Mouse (Mus musculus) MEL (cell line): Measurements from ENCODE around the gene Sppl3.

ENCODE experiments used
- MEF2A ChIP-seq: IDR thresholded peaks from 2 replicates; pipeline ENCODE4 v1.6.1; 2014; ENCODE audit warnings: low read depth, mild to moderate bottlenecking, inconsistent platforms, low read length, improper control_type of control experiment; ENCODE audit not compliant: poor library complexity, insufficient replicate concordance, severe bottlenecking; ENCODE audit errors: extremely low read depth
- MYB ChIP-seq: IDR thresholded peaks from 2 replicates; pipeline ENCODE4 v1.6.1; 2011; ENCODE audit warnings: mild to moderate bottlenecking, low read depth, low read length, improper control_type of control experiment

DNA sequence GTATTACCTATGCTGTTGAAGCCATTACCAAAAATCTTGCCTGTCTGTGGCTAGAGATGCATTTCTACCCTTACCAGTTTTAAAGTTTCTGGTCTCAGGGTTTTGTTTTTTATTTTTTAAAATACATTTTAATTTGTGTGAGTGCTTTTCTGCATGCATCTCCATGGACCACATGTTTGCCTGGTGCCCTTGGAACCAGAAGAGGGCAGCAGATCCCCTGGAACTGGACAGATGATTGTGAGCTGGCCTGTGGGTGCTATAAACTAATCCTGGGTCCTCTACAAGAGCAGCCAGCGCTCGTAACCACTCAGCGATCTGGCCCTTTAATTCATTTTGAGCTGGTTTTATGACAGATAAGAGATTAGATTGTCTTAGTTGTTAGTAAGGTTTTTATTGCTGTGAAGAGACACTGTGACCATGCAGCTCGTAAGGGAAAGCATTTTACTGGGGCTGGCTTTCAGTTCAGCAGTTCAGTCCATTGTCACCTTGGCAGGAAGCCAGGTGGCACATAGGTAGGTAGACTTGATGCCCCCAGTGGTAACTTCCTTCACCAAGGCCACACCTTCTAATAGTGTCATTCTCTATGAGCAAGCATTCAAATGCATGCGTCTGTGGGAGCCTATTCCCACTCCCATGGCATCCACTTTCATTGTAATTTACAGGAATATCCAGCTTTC lies 78.8 kb downstream of the Sppl3 start:
- TF ChIP-seq MYB (no peak), MEF2A (no peak)
